Mouse (Mus musculus) cerebellum, adult 2 months (tissue): ENCODE measurements around the gene Csrp1. TPM values are rescaled to one million over a fixed set of nuclear protein-coding genes. Genes with fewer than 3 reads are reported as not detected.

ENCODE experiments used
- DNase-seq, 2 experiments: peaks; one replicate each; pipeline ENCODE4 v3.0.0; 2021
- H3K27ac ChIP-seq: fragments of 200-500 bp; 2 replicates; pipeline ENCODE4 v1.5.1; 2012; ENCODE audit warnings: low read length, control low read depth, inconsistent platforms; ENCODE audit not compliant: insufficient read depth
- H3K27me3 ChIP-seq: fragments of 200-500 bp; 2 replicates; pipeline ENCODE4 v1.6.1; 2012; ENCODE audit warnings: inconsistent platforms, mild to moderate bottlenecking, low read length, moderate library complexity; ENCODE audit not compliant: control insufficient read depth, insufficient read depth
- H3K4me1 ChIP-seq: fragments of 200-500 bp; 2 replicates; pipeline ENCODE4 v1.6.1; 2011; ENCODE audit warnings: low read length; ENCODE audit not compliant: control insufficient read depth, insufficient read depth
- H3K4me3 ChIP-seq: fragments of 200-500 bp; replicated peaks from 2 replicates; pipeline ENCODE3; 2011; ENCODE audit warnings: mild to moderate bottlenecking, low read depth, low read length, control low read depth; ENCODE audit not compliant: insufficient read depth
- CTCF ChIP-seq: fragments of 200-500 bp; IDR thresholded peaks from 2 replicates; pipeline ENCODE4 v1.5.1; 2011; ENCODE audit warnings: low read depth, mild to moderate bottlenecking, control low read depth, low read length, moderate library complexity, borderline replicate concordance; ENCODE audit not compliant: insufficient read depth
- POLR2A ChIP-seq: fragments of 200-500 bp; IDR thresholded peaks from 2 replicates; pipeline ENCODE4 v1.6.1; 2011; ENCODE audit warnings: low read length, control low read depth, borderline replicate concordance; ENCODE audit not compliant: insufficient read depth
- WGBS: fragments of 180-500 bp; shearing (Covaris S2); methylation state at CpG from one replicate; pipeline ENCODE4 v1.1.7; 2018; 5-methylcytosine and 5-hydroxymethylcytosine counted together
- polyA plus RNA-seq: library from polyadenylated mRNA; depleted of rRNA; stranded (reverse); fragments of >200 nt; gene quantifications from 2 replicates; pipeline ENCODE4 v1.2.3, GENCODE M21; 2012

Csrp1 gene
- polyA plus RNA-seq, 1 experiment = 434 TPM

DNA sequence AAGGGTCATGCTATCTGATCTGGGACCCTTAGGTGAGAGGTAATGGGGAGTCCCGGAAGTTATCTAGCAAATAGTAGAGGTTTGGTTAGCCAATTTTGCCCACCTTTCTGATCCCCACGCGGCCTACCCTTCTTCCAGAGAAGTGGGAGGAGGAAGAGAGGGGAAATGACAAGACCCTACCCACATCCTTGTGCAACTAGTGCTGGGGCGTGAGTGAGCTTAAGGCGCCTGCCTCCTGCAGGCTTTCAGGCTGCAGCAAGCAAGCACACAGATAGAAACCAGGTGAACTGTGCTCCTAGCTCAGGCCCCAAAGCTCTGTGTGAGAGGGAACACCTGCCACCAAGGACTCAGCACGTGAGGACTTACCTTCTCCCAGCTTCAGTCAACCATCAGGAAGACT, 31.2 kb upstream of the Csrp1 start:
- no peaks in the 10 kb centered on the region; the same call in 1 of the 2 replicates for H3K4me1 ChIP-seq
- 80% methylated on average over 6 of the region's 6 CpGs for WGBS
- H3K4me3 ChIP-seq = peak overlapping the region; percentile 65
- TF ChIP-seq CTCF (no peak), POLR2A (no peak)
- peaks cover 1% of the 10 kb centered on the region; the same call in 1 of the 2 replicates for H3K27me3 ChIP-seq
- H3K27ac ChIP-seq = no peak overlapping the region
- DNase-seq = no peak

GRCm38 (mm10) chr1:135690784-135691416, 29.0 kb upstream of the Csrp1 start:
- no peak overlapping the region for H3K4me3 ChIP-seq
- H3K27me3 ChIP-seq = peaks cover 1% of the 10 kb centered on the region; the same call in 1 of the 2 replicates
- H3K4me1 ChIP-seq = no peaks in the 10 kb centered on the region; the same call in 1 of the 2 replicates
- H3K27ac ChIP-seq = no peak overlapping the region
- WGBS = 84% methylated on average over 6 of the region's 6 CpGs
- DNase-seq = no peak
- TF ChIP-seq CTCF (no peak), POLR2A (no peak)

DNA sequence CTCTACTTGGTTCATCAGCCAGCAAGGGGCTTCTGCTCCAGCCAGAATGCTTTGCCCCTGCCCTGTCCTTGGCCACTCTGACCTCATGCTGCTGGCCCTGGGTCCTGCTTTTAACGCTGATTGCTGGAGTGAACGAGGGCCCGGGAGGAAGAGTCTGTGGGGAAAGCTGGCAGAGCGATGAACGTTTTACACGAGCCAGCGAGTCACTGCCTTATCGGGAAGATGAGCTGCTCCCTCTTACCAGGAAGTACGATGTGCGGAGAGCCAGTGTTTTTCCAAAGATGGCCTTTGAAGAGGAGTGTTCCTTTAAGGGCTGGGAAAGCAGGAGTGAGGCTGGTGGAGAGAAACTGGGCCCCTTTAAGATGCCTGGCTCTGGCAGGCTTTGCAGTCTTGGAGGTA, 28.4 kb upstream of the Csrp1 start:
- TF ChIP-seq CTCF (no peak), POLR2A (no peak)
- H3K27me3 ChIP-seq = peaks cover 1% of the 10 kb centered on the region; the same call in 1 of the 2 replicates
- no peak overlapping the region for H3K27ac ChIP-seq
- H3K4me3 ChIP-seq = no peak overlapping the region
- DNase-seq = no peak
- WGBS = 48% methylated on average over 10 of the region's 10 CpGs
- no peaks in the 10 kb centered on the region; the same call in 1 of the 2 replicates for H3K4me1 ChIP-seq

DNA sequence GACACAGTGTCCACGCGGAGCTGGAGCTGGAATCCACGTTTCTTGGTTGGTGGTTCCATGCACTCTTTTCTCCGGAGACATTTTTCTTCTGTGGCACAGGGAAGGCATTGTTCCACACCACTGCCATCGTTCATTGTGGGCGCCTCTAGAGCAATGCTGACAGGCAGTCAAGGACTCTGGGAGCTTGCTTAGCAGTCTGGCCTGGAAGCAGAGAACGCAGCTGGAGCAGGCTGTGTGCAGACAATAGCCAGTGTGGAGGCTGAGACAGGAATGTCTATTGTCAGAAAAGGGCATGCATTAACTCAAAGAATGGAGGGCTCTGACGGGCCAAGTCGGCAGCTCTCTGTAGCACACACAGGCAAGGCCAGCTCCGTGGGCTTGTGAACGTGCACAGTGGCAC, 25.7 kb upstream of the Csrp1 start:
- Histone ChIP-seq H3K27ac (no peak overlapping the region), H3K4me3 (no peak overlapping the region), H3K27me3 (no peaks in the 10 kb centered on the region), H3K4me1 (no peaks in the 10 kb centered on the region)
- TF ChIP-seq CTCF (no peak), POLR2A (no peak)
- no peak for DNase-seq
- WGBS = 31% methylated on average over 11 of the region's 11 CpGs

DNA sequence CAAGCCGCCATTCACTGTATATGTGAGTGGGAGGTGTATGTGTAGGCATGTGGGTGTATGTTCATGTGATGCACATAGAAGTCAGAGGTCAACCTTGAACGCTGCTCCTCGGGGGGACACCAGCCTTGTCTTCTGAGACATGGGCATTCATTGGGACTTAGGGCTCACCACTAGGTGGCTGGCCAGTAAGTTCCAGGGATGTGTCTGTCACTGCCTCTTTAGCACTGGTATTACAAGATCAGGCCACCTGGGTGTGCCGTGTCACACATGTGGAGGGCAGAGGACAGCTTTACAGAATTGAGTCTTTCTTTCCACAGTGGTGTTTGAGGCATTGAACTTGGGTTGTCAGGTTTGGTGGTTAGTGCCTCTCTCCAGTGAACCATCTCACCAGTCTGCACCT, 22.4 kb upstream of the Csrp1 start:
- WGBS = 87% methylated on average over 4 of the region's 4 CpGs

GRCm38 (mm10) chr1:135698046-135698445, 21.8 kb upstream of the Csrp1 start:
- H3K27ac ChIP-seq = no peak overlapping the region
- no peak for DNase-seq
- H3K4me3 ChIP-seq = no peak overlapping the region
- 52% methylated on average over 6 of the region's 6 CpGs for WGBS
- no peaks in the 10 kb centered on the region for H3K27me3 ChIP-seq
- no peaks in the 10 kb centered on the region for H3K4me1 ChIP-seq
- no peak for TF ChIP-seq POLR2A
- TF ChIP-seq CTCF = no peak

More for the DNA sequence above, 22.4 kb upstream of the Csrp1 start:
- no peak overlapping the region for H3K4me3 ChIP-seq
- DNase-seq = no peak
- no peak overlapping the region for H3K27ac ChIP-seq
- no peak for TF ChIP-seq POLR2A
- no peak for TF ChIP-seq CTCF
- H3K27me3 ChIP-seq = no peaks in the 10 kb centered on the region
- no peaks in the 10 kb centered on the region for H3K4me1 ChIP-seq

GRCm38 (mm10) chr1:135698451-135698921, 21.4 kb upstream of the Csrp1 start:
- WGBS = 23% methylated on average over 11 of the region's 11 CpGs
- TF ChIP-seq CTCF (no peak), POLR2A (no peak)
- Histone ChIP-seq H3K27me3 (no peaks in the 10 kb centered on the region), H3K27ac (no peak overlapping the region), H3K4me3 (no peak overlapping the region), H3K4me1 (no peaks in the 10 kb centered on the region)
- DNase-seq = no peak
